Mouse (Mus musculus) stomach, embryonic 14.5 days (tissue): ENCODE data around the gene Dido1. TPM values are rescaled to one million over a fixed set of nuclear protein-coding genes. Genes with fewer than 3 reads are reported as not detected.

Source experiments
- ATAC-seq: fragments of 200-750 bp; cut with Nextera tagmentation; 2 replicates; pipeline ENCODE4 v1.8.0; 2017; ENCODE audit warnings: low read depth, moderate TSS enrichment; ENCODE audit not compliant: insufficient number of reproducible peaks, insufficient read depth, low FRiP score
- H3K27ac ChIP-seq: fragments of 300-500 bp; sonication (generic); 2 replicates; pipeline ENCODE4 v1.5.1; 2014; ENCODE audit warnings: mild to moderate bottlenecking, low read length, moderate library complexity, mixed read lengths
- H3K27me3 ChIP-seq: fragments of 300-500 bp; sonication (generic); 2 replicates; pipeline ENCODE4 v1.6.1; 2014; ENCODE audit warnings: low read length, control low read depth, mixed read lengths; ENCODE audit not compliant: control insufficient read depth, insufficient read depth
- H3K36me3 ChIP-seq: fragments of 300-500 bp; sonication (generic); 2 replicates; pipeline ENCODE4 v1.6.1; 2014; ENCODE audit warnings: mild to moderate bottlenecking, control low read depth, low read length, moderate library complexity, mixed read lengths; ENCODE audit not compliant: control insufficient read depth, insufficient read depth
- H3K4me1 ChIP-seq: fragments of 300-500 bp; sonication (generic); 2 replicates; pipeline ENCODE4 v1.6.1; 2014; ENCODE audit warnings: low read length, control low read depth, mixed read lengths; ENCODE audit not compliant: control insufficient read depth, insufficient read depth
- H3K4me2 ChIP-seq: fragments of 300-500 bp; sonication (generic); replicated peaks from 2 replicates; pipeline ENCODE4 v1.6.1; 2014; ENCODE audit warnings: low read depth, low read length, control low read depth
- H3K4me3 ChIP-seq: fragments of 300-500 bp; sonication (generic); 2 replicates; pipeline ENCODE4 v1.5.1; 2014; ENCODE audit warnings: low read depth, low read length, control low read depth
- H3K9ac ChIP-seq: fragments of 300-500 bp; sonication (generic); replicated peaks from 2 replicates; pipeline ENCODE4 v1.6.1; 2014; ENCODE audit warnings: low read depth, mild to moderate bottlenecking, control low read depth, low read length, moderate library complexity, mixed read lengths
- H3K9me3 ChIP-seq: fragments of 300-500 bp; sonication (generic); 2 replicates; pipeline ENCODE4 v1.6.1; 2016; ENCODE audit warnings: low read depth, low read length, control low read depth; ENCODE audit not compliant: control insufficient read depth
- WGBS: fragments of 180-500 bp; shearing (Covaris S2); extraction: QIAGEN DNeasy Blood & Tissue Kit; methylation state at CpG from one replicate; pipeline ENCODE4 v1.1.7; 2014; 5-methylcytosine and 5-hydroxymethylcytosine counted together
- polyA plus RNA-seq: library from polyadenylated mRNA; unstranded; fragments of >200 nt; fragmentation: Nextera tagmentation; extraction: Ambion mirVana; gene quantifications from 2 replicates; pipeline ENCODE4 v1.2.1, GENCODE M21; 2014

Gene Dido1
- polyA plus RNA-seq, 1 experiment from 2014 or later: 41.2 TPM

DNA sequence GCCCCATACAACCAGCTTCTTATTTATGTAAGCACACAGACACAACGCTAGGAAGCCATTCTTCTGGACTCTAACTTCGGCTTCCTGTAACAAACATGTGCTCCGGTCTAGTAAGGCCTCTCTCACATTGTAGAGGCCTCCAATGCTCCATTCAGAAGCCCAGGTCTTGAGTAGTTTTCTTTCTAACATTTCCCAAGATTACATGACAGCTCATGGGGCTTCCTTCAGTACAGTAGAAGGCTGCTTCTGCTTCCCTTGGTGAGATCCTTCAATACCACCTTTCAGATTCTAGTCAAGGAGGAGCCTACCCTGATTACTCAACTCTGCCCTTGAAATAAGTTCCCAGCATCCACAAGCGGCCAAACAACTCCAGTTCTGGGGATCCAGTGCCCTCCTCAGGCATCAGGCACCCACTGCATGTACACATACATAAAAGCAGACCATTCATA lies 7.1 kb downstream of the Dido1 start:
- 33% methylated on average over 4 of the region's 4 CpGs for WGBS
- H3K4me1 ChIP-seq: peaks cover 23% of the 10 kb centered on the region

DNA sequence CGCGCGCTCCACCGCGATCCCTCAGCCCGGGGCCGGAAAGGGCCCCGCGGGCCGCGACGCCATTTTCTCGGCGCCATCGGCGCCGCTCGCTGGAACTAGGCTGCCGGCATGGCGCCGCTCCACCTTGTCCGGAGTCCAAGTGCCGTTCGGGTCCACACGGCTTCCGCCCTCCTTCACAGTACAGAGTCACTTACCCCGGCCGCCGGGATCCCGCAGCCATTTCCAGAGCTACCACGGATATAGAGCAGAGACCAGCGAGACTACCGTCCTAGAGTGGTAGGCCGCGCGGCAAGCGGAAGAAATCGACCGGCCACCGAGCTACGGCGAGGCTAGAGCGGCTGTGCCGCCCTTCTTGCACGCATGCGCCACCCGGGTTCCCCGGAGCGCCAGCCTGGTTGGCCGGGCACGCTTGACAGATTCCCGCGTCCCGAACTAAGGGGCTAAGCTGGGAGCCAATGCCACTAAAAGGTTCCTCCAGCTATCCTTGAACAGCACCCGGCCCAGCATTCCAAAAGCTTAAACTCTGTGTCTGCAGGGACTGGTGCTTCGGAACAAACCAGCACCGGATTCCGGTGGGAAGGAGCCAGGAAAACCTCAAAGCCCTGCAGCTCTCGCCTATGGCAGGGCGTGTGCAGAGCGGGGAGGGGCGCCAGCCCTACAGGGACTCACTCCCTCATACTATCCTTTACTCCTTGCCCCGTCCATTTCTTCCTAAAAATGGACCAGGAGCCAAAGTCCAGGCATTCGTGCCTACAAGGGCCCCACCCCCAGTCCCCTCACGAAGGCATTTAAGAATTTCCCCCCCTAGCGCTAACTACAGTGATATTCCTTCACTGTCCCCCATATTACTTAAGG lies 7.8 kb downstream of the Dido1 start:
- peak overlapping the region; percentile 96 for H3K4me3 ChIP-seq
- H3K27me3 ChIP-seq: no peaks in the 10 kb centered on the region
- H3K4me2 ChIP-seq: peak overlapping the region; percentile 82
- WGBS: under 1% methylated on average over 66 of the region's 66 CpGs
- H3K27ac ChIP-seq: peak overlapping the region; percentile 95
- H3K36me3 ChIP-seq: no peaks in the 10 kb centered on the region
- H3K9me3 ChIP-seq: no peaks in the 10 kb centered on the region
- H3K4me1 ChIP-seq: peaks cover 23% of the 10 kb centered on the region
- ATAC-seq: peak; percentile 96
- peak overlapping the region; percentile 96 for H3K9ac ChIP-seq

More for the DNA sequence above, 7.1 kb downstream of the Dido1 start:
- no peak for ATAC-seq
- H3K9ac ChIP-seq: peak overlapping the region; percentile 96
- H3K4me3 ChIP-seq: peak overlapping the region; percentile 96
- peak overlapping the region; percentile 95 for H3K27ac ChIP-seq
- H3K4me2 ChIP-seq: peak overlapping the region; percentile 78
- no peaks in the 10 kb centered on the region for H3K36me3 ChIP-seq
- no peaks in the 10 kb centered on the region for H3K9me3 ChIP-seq
- no peaks in the 10 kb centered on the region for H3K27me3 ChIP-seq

DNA sequence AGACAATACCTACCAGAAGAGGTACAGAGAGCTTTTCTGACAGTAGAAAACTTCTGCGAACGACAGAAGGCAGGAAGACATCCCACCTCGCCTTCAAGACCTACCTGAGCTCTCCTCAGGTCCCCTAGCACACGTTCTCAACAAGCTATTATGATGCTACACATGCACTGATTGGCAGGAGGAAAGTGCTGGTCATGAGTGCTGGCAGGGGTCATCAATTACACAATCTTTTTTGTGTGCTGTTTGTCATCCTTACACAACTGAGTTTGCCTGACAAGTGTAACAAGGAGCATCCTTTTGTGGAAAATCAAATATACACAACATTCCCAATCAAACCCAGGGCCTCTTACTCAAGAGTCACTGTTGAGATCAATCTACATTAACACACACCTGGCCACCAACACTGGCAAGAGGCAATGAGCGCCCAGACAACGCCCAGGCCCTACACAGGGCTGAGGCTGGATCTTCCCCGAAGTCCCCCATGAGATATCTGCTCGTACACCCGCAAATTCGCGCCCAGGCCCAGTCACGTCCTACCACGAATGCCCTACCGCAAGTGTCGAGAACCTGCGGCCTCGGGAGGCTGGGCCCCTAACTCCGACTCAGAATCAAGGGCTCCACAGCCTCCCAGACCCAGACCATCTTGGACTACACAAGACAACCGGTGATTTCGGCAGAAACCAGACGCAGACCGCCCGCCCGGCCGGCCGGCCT lies 8.6 kb downstream of the Dido1 start:
- Histone ChIP-seq H3K4me1 (peaks cover 23% of the 10 kb centered on the region), H3K36me3 (no peaks in the 10 kb centered on the region), H3K9ac (peak overlapping the region; percentile 96), H3K9me3 (no peaks in the 10 kb centered on the region), H3K4me2 (peak overlapping the region; percentile 82), H3K4me3 (peak overlapping the region; percentile 96), H3K27me3 (no peaks in the 10 kb centered on the region), H3K27ac (peak overlapping the region; percentile 95)
- no peak; the same call in 1 of the 2 replicates for ATAC-seq
- WGBS: 3% methylated on average over 26 of the region's 26 CpGs

DNA sequence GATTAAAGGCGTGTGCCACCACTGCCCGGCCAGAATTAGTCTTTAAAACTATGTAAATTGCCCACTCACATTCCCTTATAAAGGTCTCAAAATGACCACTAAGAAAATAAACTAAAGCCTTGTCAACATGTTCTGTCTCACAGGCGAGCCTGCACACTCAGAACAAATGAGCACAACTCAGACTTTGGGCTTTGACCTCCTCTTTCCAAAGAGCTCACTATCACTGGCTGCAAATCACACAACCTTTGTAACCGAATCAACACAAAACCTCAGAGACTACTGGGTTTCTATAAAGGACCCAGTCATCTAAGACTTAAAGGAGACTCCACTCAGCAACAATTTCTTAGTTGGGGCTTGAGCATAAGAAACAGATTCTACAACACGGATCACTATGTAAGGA lies 9.3 kb downstream of the Dido1 start:
- no peaks in the 10 kb centered on the region for H3K9me3 ChIP-seq
- H3K4me1 ChIP-seq: peaks cover 23% of the 10 kb centered on the region
- no peaks in the 10 kb centered on the region; the same call in 1 of the 2 replicates for H3K36me3 ChIP-seq
- no peaks in the 10 kb centered on the region for H3K27me3 ChIP-seq
- no peak overlapping the region for H3K27ac ChIP-seq
- peak overlapping the region; percentile 96 for H3K4me3 ChIP-seq
- ATAC-seq: no peak
- H3K4me2 ChIP-seq: peak overlapping the region; percentile 82
- H3K9ac ChIP-seq: no peak overlapping the region
- WGBS: 62% methylated on average over 5 of the region's 5 CpGs

DNA sequence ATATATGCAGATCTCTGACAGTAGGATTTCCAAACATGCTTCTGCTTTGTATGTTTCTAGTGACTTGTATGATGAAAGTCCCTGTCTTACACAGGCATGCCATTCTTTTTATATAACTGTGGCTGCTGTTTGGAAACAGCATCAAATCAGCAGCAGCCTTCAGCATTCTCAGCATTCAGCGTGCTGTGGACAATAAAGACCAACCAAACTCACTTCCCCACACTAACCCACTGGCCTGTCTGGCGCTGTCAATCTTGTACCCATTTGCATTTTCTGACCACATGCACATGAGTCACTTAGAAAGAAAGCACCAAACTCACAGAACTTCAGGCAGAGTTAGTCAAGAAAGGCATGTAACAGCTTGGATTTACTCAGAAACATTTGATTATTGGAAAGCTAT lies 14.6 kb downstream of the Dido1 start:
- H3K27me3 ChIP-seq: no peaks in the 10 kb centered on the region
- no peak overlapping the region for H3K27ac ChIP-seq
- H3K9ac ChIP-seq: no peak overlapping the region
- no peak overlapping the region for H3K4me2 ChIP-seq
- H3K36me3 ChIP-seq: peaks cover 5% of the 10 kb centered on the region
- WGBS: 95% methylated on average over 2 of the region's 2 CpGs
- H3K4me1 ChIP-seq: peaks cover 11% of the 10 kb centered on the region; the same call in 1 of the 2 replicates
- H3K9me3 ChIP-seq: no peaks in the 10 kb centered on the region
- no peak for ATAC-seq
- no peak overlapping the region for H3K4me3 ChIP-seq

DNA sequence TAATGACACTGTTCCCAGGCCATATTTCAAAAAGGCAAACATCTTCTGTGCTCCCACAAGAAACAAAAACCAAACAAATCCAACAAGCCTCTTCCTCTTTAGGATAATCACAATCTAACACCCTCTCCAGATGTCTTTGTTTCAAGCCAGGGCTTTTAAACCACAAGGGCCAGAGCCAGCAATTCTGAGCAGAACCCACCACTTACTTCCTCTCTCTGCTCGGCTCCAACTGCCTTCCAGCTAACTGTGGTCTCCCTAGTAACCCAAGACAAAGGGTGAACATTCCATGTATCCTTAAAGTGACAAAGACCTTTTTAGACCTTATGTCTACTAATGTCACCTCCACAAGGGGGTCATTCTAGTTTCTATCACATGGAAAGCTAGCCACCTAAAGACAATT lies 17.2 kb downstream of the Dido1 start:
- no peak overlapping the region for H3K9ac ChIP-seq
- no peaks in the 10 kb centered on the region for H3K27me3 ChIP-seq
- H3K4me3 ChIP-seq: no peak overlapping the region
- H3K9me3 ChIP-seq: no peaks in the 10 kb centered on the region
- no peak overlapping the region for H3K27ac ChIP-seq
- peaks cover 30% of the 10 kb centered on the region for H3K36me3 ChIP-seq
- 6% methylated on average over 1 of the region's 1 CpGs for WGBS
- H3K4me1 ChIP-seq: 0 out of 2 replicates have a peak, but pooled peaks cover 5% of the 10 kb centered on the region
- ATAC-seq: no peak
- 0 out of 2 replicates have a peak overlapping the region, but pooled peaks have one; percentile 5 for H3K4me2 ChIP-seq

DNA sequence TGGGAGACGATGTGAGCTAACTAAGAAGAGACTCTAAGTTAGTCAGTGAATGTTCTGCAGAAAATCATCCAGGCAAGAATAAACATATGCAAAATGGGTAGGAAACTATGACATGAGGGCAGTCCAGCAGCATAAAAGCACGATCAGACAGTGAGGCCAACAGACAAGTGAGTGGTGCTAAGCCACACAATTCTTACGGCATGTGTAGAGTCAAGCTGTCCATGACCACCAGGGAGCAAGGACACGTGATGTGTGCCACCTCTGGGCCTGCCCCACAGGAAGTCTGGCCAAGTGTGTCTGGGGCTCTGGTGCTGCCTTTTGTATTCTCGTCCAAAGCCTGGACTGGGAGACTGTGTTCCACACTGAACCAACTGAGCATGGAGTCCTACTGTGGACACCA lies 20.0 kb downstream of the Dido1 start:
- H3K9ac ChIP-seq: no peak overlapping the region
- H3K9me3 ChIP-seq: no peaks in the 10 kb centered on the region
- H3K36me3 ChIP-seq: peaks cover 55% of the 10 kb centered on the region
- no peak overlapping the region for H3K27ac ChIP-seq
- H3K27me3 ChIP-seq: no peaks in the 10 kb centered on the region
- no peak overlapping the region for H3K4me2 ChIP-seq
- ATAC-seq: no peak
- H3K4me1 ChIP-seq: 0 out of 2 replicates have a peak, but pooled peaks cover 5% of the 10 kb centered on the region
- 88% methylated on average over 5 of the region's 5 CpGs for WGBS
- H3K4me3 ChIP-seq: no peak overlapping the region

DNA sequence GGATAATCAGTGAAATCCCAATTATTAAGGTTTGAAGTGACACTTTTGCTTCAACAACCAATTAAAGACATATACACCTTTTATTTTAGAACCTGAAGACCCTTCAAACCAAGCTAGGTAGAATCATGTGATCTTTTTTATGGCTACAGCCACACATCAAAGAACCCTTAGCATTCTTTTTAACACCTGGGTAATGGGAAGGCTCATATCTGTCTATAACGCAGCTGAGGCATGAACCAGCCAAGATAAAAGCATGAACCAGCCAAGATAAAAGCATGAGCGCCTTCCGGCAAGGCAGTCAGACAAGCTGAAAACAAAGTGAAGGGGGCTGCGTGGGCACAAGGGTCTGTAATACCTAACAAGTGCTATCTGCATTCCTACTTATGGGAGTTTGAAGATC lies 25.8 kb downstream of the Dido1 start:
- H3K9ac ChIP-seq: no peak overlapping the region

More for the DNA sequence above, 25.8 kb downstream of the Dido1 start:
- Histone ChIP-seq H3K27me3 (no peaks in the 10 kb centered on the region), H3K4me2 (no peak overlapping the region), H3K9me3 (no peaks in the 10 kb centered on the region), H3K4me1 (no peaks in the 10 kb centered on the region), H3K27ac (no peak overlapping the region), H3K4me3 (no peak overlapping the region), H3K36me3 (peaks cover 82% of the 10 kb centered on the region)
- ATAC-seq: no peak
- WGBS: 94% methylated on average over 4 of the region's 4 CpGs
